Mouse (Mus musculus) kidney, embryonic 16.5 days (tissue): Measurements from ENCODE around the gene Prss40. TPM values are rescaled to one million over a fixed set of nuclear protein-coding genes. Genes with fewer than 3 reads are reported as not detected.

Experiments used
- ATAC-seq: fragments of 200-750 bp; cut with Nextera tagmentation; 2 replicates; pipeline ENCODE4 v1.8.0; 2017; ENCODE audit warnings: moderate TSS enrichment; ENCODE audit not compliant: low FRiP score, low TSS enrichment
- H3K27ac ChIP-seq: fragments of 300-500 bp; sonication (generic); 2 replicates; pipeline ENCODE4 v1.5.1; 2014; ENCODE audit warnings: low read length
- H3K27me3 ChIP-seq: fragments of 300-500 bp; sonication (generic); 2 replicates; pipeline ENCODE4 v1.6.1; 2014; ENCODE audit warnings: low read length, control low read depth, mixed read lengths; ENCODE audit not compliant: insufficient read depth
- H3K36me3 ChIP-seq: fragments of 300-500 bp; sonication (generic); 2 replicates; pipeline ENCODE4 v1.6.1; 2014; ENCODE audit warnings: low read length, control low read depth, mixed read lengths; ENCODE audit not compliant: insufficient read depth
- H3K4me1 ChIP-seq: fragments of 300-500 bp; sonication (generic); 2 replicates; pipeline ENCODE4 v1.6.1; 2014; ENCODE audit warnings: low read length, control low read depth, mixed read lengths; ENCODE audit not compliant: insufficient read depth
- H3K4me2 ChIP-seq: fragments of 300-500 bp; sonication (generic); replicated peaks from 2 replicates; pipeline ENCODE4 v1.6.1; 2014; ENCODE audit warnings: low read depth, low read length
- H3K4me3 ChIP-seq: fragments of 300-500 bp; sonication (generic); 2 replicates; pipeline ENCODE4 v1.5.1; 2014; ENCODE audit warnings: mild to moderate bottlenecking, low read length
- H3K9ac ChIP-seq: fragments of 300-500 bp; sonication (generic); replicated peaks from 2 replicates; pipeline ENCODE4 v1.6.1; 2014; ENCODE audit warnings: low read length
- H3K9me3 ChIP-seq: fragments of 300-500 bp; sonication (generic); 2 replicates; pipeline ENCODE4 v1.6.1; 2016; ENCODE audit warnings: low read length, control low read depth
- WGBS: fragments of 180-500 bp; shearing (Covaris S2); extraction: QIAGEN DNeasy Blood & Tissue Kit; methylation state at CpG from one replicate; pipeline ENCODE4 v1.1.7; 2014; 5-methylcytosine and 5-hydroxymethylcytosine counted together
- polyA plus RNA-seq: library from polyadenylated mRNA; unstranded; fragments of >200 nt; fragmentation: Nextera tagmentation; extraction: Ambion mirVana; gene quantifications from 2 replicates; pipeline ENCODE4 v1.2.1, GENCODE M21; 2015

Prss40 gene
- polyA plus RNA-seq, 1 experiment from 2014 or later = not detected

GRCm38 (mm10) chr1:34578851-34579781 is 18.4 kb upstream of the Prss40 start, which contains the start of gene Amer3:
Amer3 (plus strand) TSS chr1:34579657.
- Histone ChIP-seq H3K4me2 (peak within 1 kb of the TSS; percentile 78), H3K27me3 (peaks cover 30% of the 10 kb centered on the region), H3K9ac (peak within 1 kb of the TSS; percentile 48; the same call in 1 of the 2 replicates), H3K36me3 (no peaks in the 10 kb centered on the region), H3K4me3 (peak within 1 kb of the TSS; percentile 46), H3K27ac (no peak within 1 kb of the TSS), H3K4me1 (peaks cover 6% of the 10 kb centered on the region; the same call in 1 of the 2 replicates), H3K9me3 (no peaks in the 10 kb centered on the region)
- 0% methylated on average over 45 of the region's 53 CpGs for WGBS
- ATAC-seq = peak; percentile 88

- Histone ChIP-seq H3K27ac (no peak overlapping the region), H3K4me2 (no peak overlapping the region), H3K9ac (no peak overlapping the region), H3K4me1 (no peaks in the 10 kb centered on the region), H3K27me3 (peaks cover 8% of the 10 kb centered on the region), H3K9me3 (no peaks in the 10 kb centered on the region), H3K4me3 (no peak overlapping the region), H3K36me3 (no peaks in the 10 kb centered on the region)
- 85% methylated on average over 6 of the region's 6 CpGs for WGBS
- ATAC-seq = no peak
Observed at GRCm38 (mm10) chr1:34573221-34573620, 12.5 kb upstream of the Prss40 start.

- Histone ChIP-seq H3K4me3 (no peak overlapping the region), H3K4me1 (no peaks in the 10 kb centered on the region), H3K9ac (no peak overlapping the region), H3K4me2 (no peak overlapping the region), H3K9me3 (no peaks in the 10 kb centered on the region), H3K27ac (no peak overlapping the region), H3K36me3 (no peaks in the 10 kb centered on the region), H3K27me3 (no peaks in the 10 kb centered on the region)
- WGBS = 50% methylated on average over 6 of the region's 6 CpGs
- ATAC-seq = no peak
Observed at GRCm38 (mm10) chr1:34571431-34571830, 10.7 kb upstream of the Prss40 start.

- Histone ChIP-seq H3K9ac (no peak overlapping the region), H3K4me2 (no peak overlapping the region), H3K27ac (no peak overlapping the region), H3K4me3 (no peak overlapping the region), H3K4me1 (no peaks in the 10 kb centered on the region), H3K9me3 (no peaks in the 10 kb centered on the region), H3K36me3 (no peaks in the 10 kb centered on the region), H3K27me3 (no peaks in the 10 kb centered on the region)
- ATAC-seq = no peak
- WGBS = 93% methylated on average over 2 of the region's 2 CpGs
Observed at GRCm38 (mm10) chr1:34569876-34570275, 9.1 kb upstream of the Prss40 start.

- no peak overlapping the region for H3K27ac ChIP-seq
- ATAC-seq = no peak
- 92% methylated on average over 2 of the region's 2 CpGs for WGBS
- 0 out of 2 replicates have a peak, but pooled peaks cover 3% of the 10 kb centered on the region for H3K9me3 ChIP-seq
- H3K36me3 ChIP-seq = no peaks in the 10 kb centered on the region
- H3K4me1 ChIP-seq = no peaks in the 10 kb centered on the region
- no peak overlapping the region for H3K4me2 ChIP-seq
- no peak overlapping the region for H3K4me3 ChIP-seq
- no peak overlapping the region for H3K9ac ChIP-seq
- no peaks in the 10 kb centered on the region for H3K27me3 ChIP-seq
Observed at GRCm38 (mm10) chr1:34568120-34568519, 7.4 kb upstream of the Prss40 start.

- WGBS = 72% methylated on average over 8 of the region's 8 CpGs
- no peak overlapping the region for H3K27ac ChIP-seq
- no peaks in the 10 kb centered on the region for H3K4me1 ChIP-seq
- no peak overlapping the region for H3K4me2 ChIP-seq
- no peak for ATAC-seq
- no peaks in the 10 kb centered on the region for H3K27me3 ChIP-seq
- H3K9ac ChIP-seq = no peak overlapping the region
- no peaks in the 10 kb centered on the region for H3K36me3 ChIP-seq
- H3K9me3 ChIP-seq = 0 out of 2 replicates have a peak, but pooled peaks cover 3% of the 10 kb centered on the region
- H3K4me3 ChIP-seq = no peak overlapping the region
Observed at GRCm38 (mm10) chr1:34564383-34565045, 3.8 kb upstream of the Prss40 start.

- H3K27ac ChIP-seq = no peak overlapping the region
- no peaks in the 10 kb centered on the region for H3K36me3 ChIP-seq
- H3K4me1 ChIP-seq = no peaks in the 10 kb centered on the region
- H3K9ac ChIP-seq = no peak overlapping the region
- no peak overlapping the region for H3K4me2 ChIP-seq
- no peaks in the 10 kb centered on the region for H3K9me3 ChIP-seq
- 91% methylated on average over 7 of the region's 7 CpGs for WGBS
- ATAC-seq = no peak
- H3K4me3 ChIP-seq = no peak overlapping the region
- no peaks in the 10 kb centered on the region for H3K27me3 ChIP-seq
Observed at GRCm38 (mm10) chr1:34554275-34554674, 6.5 kb downstream of the Prss40 start.

- no peaks in the 10 kb centered on the region for H3K4me1 ChIP-seq
- no peak overlapping the region for H3K4me3 ChIP-seq
- whole genome bisulfite sequencing = 90% methylated on average over 1 of the region's 1 CpGs
- no peak overlapping the region for H3K9ac ChIP-seq
- H3K27me3 ChIP-seq = no peaks in the 10 kb centered on the region
- no peaks in the 10 kb centered on the region for H3K36me3 ChIP-seq
- H3K4me2 ChIP-seq = no peak overlapping the region
- no peaks in the 10 kb centered on the region for H3K9me3 ChIP-seq
- no peak for ATAC-seq
- H3K27ac ChIP-seq = no peak overlapping the region
Observed at GRCm38 (mm10) chr1:34553690-34554089, 7.1 kb downstream of the Prss40 start.

- Histone ChIP-seq H3K4me2 (no peak overlapping the region), H3K27me3 (no peaks in the 10 kb centered on the region), H3K36me3 (no peaks in the 10 kb centered on the region), H3K4me1 (no peaks in the 10 kb centered on the region), H3K9me3 (no peaks in the 10 kb centered on the region), H3K27ac (no peak overlapping the region), H3K9ac (no peak overlapping the region), H3K4me3 (no peak overlapping the region)
- 79% methylated on average over 1 of the region's 1 CpGs for WGBS
- ATAC-seq = no peak
Observed at GRCm38 (mm10) chr1:34547074-34547473, 13.7 kb downstream of the Prss40 start.
